Mouse (Mus musculus): Measurements from ENCODE around the gene Arhgap15. TPM values are rescaled to one million over a fixed set of nuclear protein-coding genes. Genes with fewer than 3 reads are reported as not detected.
A peak's percentile ranks its signal among the peaks of the same experiment; 100 is the strongest.

The Arhgap15 gene
- total and polyA plus RNA-seq, 2 experiments from 2014 or later = 1.2 to 2.0 TPM

DNA sequence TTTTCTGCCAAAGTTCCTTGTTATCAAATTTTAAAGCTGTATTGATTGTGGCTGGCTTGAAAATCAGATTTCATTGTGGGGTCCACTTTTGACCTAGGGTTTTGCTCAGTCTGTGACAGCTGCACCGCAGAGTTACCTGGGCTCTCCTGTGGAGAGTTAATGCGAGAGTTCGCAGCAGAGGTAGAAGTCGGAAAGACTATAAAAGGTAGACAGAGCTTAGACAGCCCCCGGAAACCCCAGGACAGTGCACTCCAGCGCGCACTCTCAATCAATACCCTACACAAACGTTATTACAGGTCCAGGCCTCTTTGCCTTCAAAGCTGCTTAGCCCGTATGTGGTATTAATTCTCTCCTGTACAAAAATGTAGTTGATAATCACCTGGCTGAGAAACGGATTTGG, 269.4 kb downstream of the Arhgap15 start:
- Histone ChIP-seq H3K4me1 (ENCODE audit: insufficient read depth) (no peaks in the 10 kb centered on the region), H3K4me2 (ENCODE audit: low read depth) (no peak overlapping the region), H3K9me3 (ENCODE audit: low read length) (no peaks in the 10 kb centered on the region), H3K4me3 (ENCODE audit: low read depth, low read length) (no peak overlapping the region), H3K27ac (ENCODE audit: low read depth, low read length) (no peak overlapping the region), H3K9ac (no peak overlapping the region), H3K27me3 (ENCODE audit: insufficient read depth, low read length) (no peaks in the 10 kb centered on the region), H3K36me3 (ENCODE audit: insufficient read depth) (no peaks in the 10 kb centered on the region)
- TF ChIP-seq CTCF (IDR thresholded peaks at IDR 0.05; ENCODE audit: low read depth) = no peak
- 89% methylated on average over 10 of the region's 10 CpGs for WGBS
- DNase-seq (no peak), ATAC-seq (no peak)

GRCm38 (mm10) chr2:44024704-44025103, 276.1 kb downstream of the Arhgap15 start:
- Histone ChIP-seq H3K27me3 (ENCODE audit: insufficient read depth, low read length) (no peaks in the 10 kb centered on the region), H3K27ac (ENCODE audit: low read depth, low read length) (no peak overlapping the region), H3K36me3 (ENCODE audit: insufficient read depth) (no peaks in the 10 kb centered on the region), H3K4me3 (ENCODE audit: low read depth, low read length) (no peak overlapping the region), H3K9me3 (ENCODE audit: low read length) (no peaks in the 10 kb centered on the region), H3K9ac (no peak overlapping the region), H3K4me2 (ENCODE audit: low read depth) (no peak overlapping the region), H3K4me1 (ENCODE audit: insufficient read depth) (no peaks in the 10 kb centered on the region)
- WGBS = 82% methylated on average over 1 of the region's 1 CpGs
- ATAC-seq = no peak
- no peak for TF ChIP-seq CTCF (IDR thresholded peaks at IDR 0.05; ENCODE audit: low read depth)
- DNase-seq = no peak

- Histone ChIP-seq H3K27ac (ENCODE audit: low read depth, low read length) (peak overlapping the region; percentile 46; the same call in 1 of the 2 replicates), H3K9ac (no peak overlapping the region), H3K4me2 (ENCODE audit: low read depth) (no peak overlapping the region), H3K36me3 (ENCODE audit: insufficient read depth) (no peaks in the 10 kb centered on the region), H3K9me3 (ENCODE audit: low read length) (no peaks in the 10 kb centered on the region), H3K4me1 (ENCODE audit: insufficient read depth) (no peaks in the 10 kb centered on the region), H3K4me3 (ENCODE audit: low read depth, low read length) (no peak overlapping the region), H3K27me3 (ENCODE audit: insufficient read depth, low read length) (no peaks in the 10 kb centered on the region)
- WGBS = 48% methylated on average over 8 of the region's 8 CpGs
- TF ChIP-seq CTCF (IDR thresholded peaks at IDR 0.05; ENCODE audit: low read depth) = no peak
- peak; percentile 86 for DNase-seq
- peak; percentile 93 for ATAC-seq
These were observed 280.6 kb downstream of the Arhgap15 start for GRCm38 (mm10) chr2:44029035-44029715.

DNA sequence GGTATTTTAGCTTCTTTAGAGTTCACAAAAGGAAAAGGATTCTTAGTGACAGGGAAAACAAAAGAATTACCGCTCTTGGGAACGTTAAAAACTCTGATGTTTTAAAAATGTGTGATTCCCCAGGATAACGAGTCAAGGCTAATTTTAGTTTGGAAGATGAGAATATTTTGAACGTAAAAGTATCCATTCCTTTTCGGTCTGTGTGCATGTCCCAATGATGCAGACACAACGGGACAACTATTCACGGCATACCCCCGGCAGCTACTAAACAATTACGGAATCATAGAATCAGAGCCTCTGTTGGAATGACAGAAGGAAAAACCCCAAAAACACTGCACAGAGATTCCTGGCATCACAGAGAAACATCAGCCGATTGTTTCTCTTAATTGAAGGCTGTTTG, 281.2 kb downstream of the Arhgap15 start:
- DNase-seq = peak; percentile 53
- Histone ChIP-seq H3K4me3 (ENCODE audit: low read depth, low read length) (no peak overlapping the region), H3K4me2 (ENCODE audit: low read depth) (no peak overlapping the region), H3K27me3 (ENCODE audit: insufficient read depth, low read length) (no peaks in the 10 kb centered on the region), H3K27ac (ENCODE audit: low read depth, low read length) (peak overlapping the region; percentile 46), H3K9me3 (ENCODE audit: low read length) (no peaks in the 10 kb centered on the region), H3K36me3 (ENCODE audit: insufficient read depth) (no peaks in the 10 kb centered on the region), H3K9ac (no peak overlapping the region), H3K4me1 (ENCODE audit: insufficient read depth) (no peaks in the 10 kb centered on the region)
- ATAC-seq = peak; percentile 50
- no peak for TF ChIP-seq CTCF (IDR thresholded peaks at IDR 0.05; ENCODE audit: low read depth)
- 50% methylated on average over 10 of the region's 10 CpGs for WGBS

DNA sequence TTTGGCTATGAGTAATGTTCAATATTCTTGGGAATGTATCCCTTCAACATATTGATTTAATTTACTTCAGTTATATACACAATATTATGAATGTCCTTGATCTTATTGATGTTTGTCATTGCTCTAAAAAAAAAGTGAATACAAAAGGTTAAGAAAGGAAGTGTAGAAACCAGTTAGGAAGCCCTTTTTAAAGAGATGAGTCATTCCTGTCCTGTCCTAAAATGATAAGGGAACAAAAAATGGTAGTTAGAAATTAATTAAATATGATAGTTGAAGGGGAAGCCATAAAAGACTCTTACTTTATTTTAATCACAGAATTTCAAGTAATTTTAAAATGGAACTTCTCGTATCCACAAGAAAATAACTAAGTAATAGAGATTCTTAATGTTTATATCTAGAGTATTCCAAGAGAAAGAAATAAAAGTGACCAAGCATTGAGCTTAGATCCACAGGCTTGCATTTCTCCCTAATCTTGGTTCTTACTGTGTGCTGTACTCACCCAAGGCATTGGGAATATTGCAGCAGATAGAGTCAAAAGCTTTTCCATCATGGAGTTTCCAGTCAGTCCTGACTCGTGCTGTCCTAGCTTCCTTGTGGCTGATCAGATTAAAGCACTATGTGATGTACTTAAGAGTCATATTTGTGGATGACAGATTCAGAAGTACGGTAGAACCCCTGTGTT, 291.0 kb downstream of the Arhgap15 start:
- H3K4me2 ChIP-seq (ENCODE audit: low read depth) = no peak overlapping the region
- H3K4me3 ChIP-seq (ENCODE audit: low read depth, low read length) = no peak overlapping the region
- WGBS = 87% methylated on average over 3 of the region's 3 CpGs
- ATAC-seq = no peak
- no peak overlapping the region for H3K27ac ChIP-seq (ENCODE audit: low read depth, low read length)
- H3K27me3 ChIP-seq (ENCODE audit: insufficient read depth, low read length) = no peaks in the 10 kb centered on the region
- DNase-seq = no peak
- no peak for TF ChIP-seq CTCF (IDR thresholded peaks at IDR 0.05; ENCODE audit: low read depth)
- H3K9me3 ChIP-seq (ENCODE audit: low read length) = no peaks in the 10 kb centered on the region
- H3K36me3 ChIP-seq (ENCODE audit: insufficient read depth) = no peaks in the 10 kb centered on the region
- no peak overlapping the region for H3K9ac ChIP-seq
- H3K4me1 ChIP-seq (ENCODE audit: insufficient read depth) = no peaks in the 10 kb centered on the region

- no peak overlapping the region for H3K4me2 ChIP-seq (ENCODE audit: low read depth)
- no peak for DNase-seq
- no peaks in the 10 kb centered on the region for H3K36me3 ChIP-seq (ENCODE audit: insufficient read depth)
- no peak overlapping the region for H3K9ac ChIP-seq
- H3K4me3 ChIP-seq (ENCODE audit: low read depth, low read length) = no peak overlapping the region
- H3K4me1 ChIP-seq (ENCODE audit: insufficient read depth) = no peaks in the 10 kb centered on the region
- 69% methylated on average over 2 of the region's 2 CpGs for WGBS
- H3K27me3 ChIP-seq (ENCODE audit: insufficient read depth, low read length) = no peaks in the 10 kb centered on the region
- TF ChIP-seq CTCF (IDR thresholded peaks at IDR 0.05; ENCODE audit: low read depth) = no peak
- no peaks in the 10 kb centered on the region for H3K9me3 ChIP-seq (ENCODE audit: low read length)
- no peak overlapping the region for H3K27ac ChIP-seq (ENCODE audit: low read depth, low read length)
- ATAC-seq = no peak
These were observed 295.5 kb downstream of the Arhgap15 start for GRCm38 (mm10) chr2:44044088-44044487.

DNA sequence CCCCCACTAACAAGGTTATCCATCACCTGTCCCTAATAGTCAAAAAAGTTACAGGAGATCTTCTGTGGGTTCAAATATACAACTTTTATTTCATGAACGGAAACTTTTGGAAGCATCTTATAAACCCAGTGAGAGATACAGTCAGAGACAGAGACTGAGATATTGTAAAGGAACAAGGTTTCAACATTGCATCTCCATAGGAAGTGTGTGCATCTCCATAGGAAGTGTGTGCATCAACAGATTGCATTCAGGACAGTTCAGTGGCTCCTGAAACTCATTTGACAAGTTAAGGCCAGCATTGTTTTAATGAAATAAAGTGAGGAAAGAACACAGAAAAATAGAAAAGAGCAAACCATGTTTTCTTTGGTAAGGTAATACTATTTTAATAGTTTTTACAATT, 296.0 kb downstream of the Arhgap15 start:
- 92% methylated on average over 1 of the region's 1 CpGs for WGBS
- DNase-seq (no peak), ATAC-seq (no peak)
- H3K9ac ChIP-seq = no peak overlapping the region
- no peaks in the 10 kb centered on the region for H3K4me1 ChIP-seq (ENCODE audit: insufficient read depth)
- TF ChIP-seq CTCF (IDR thresholded peaks at IDR 0.05; ENCODE audit: low read depth) = no peak
- no peaks in the 10 kb centered on the region for H3K27me3 ChIP-seq (ENCODE audit: insufficient read depth, low read length)
- no peak overlapping the region for H3K27ac ChIP-seq (ENCODE audit: low read depth, low read length)
- H3K4me2 ChIP-seq (ENCODE audit: low read depth) = no peak overlapping the region
- H3K9me3 ChIP-seq (ENCODE audit: low read length) = no peaks in the 10 kb centered on the region
- H3K4me3 ChIP-seq (ENCODE audit: low read depth, low read length) = no peak overlapping the region
- H3K36me3 ChIP-seq (ENCODE audit: insufficient read depth) = no peaks in the 10 kb centered on the region

Measured in forebrain, postnatal 0 days (tissue).